Mouse (Mus musculus): Measurements from ENCODE around the gene Gm8947.
"Not testable (repeated sequence)": the region's sequence is repeated elsewhere in the genome, so short reads cannot be mapped to it uniquely, and the experiment has no call there.

Gm8947 gene

DNA sequence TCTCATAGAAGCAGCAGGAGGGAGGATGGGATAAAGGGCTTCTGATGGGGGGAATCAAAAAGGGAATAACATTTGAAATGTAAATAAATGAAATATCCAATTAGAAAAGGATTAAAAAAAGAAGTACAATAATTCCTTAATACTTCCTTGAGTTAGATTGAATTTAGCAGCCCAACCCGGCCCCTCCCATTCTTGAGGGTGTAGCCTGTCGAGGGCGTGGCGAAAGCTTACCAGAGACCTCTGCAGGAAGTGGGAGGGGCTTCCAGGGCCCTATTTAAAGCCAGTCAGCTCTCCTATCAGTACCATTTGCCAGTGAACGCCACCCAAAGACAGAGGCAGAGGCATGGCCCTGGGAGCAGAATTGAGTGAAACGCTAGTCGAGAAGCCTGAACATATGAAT is at the start of gene Gm8947:
Gm8947 (plus strand) TSS at position 302 of the 400 bp plus-strand sequence.
- DNase-seq = not testable (repeated sequence)

- DNase-seq = no peak
Observed at GRCm38 (mm10) chr1:151144471-151145146, 47.6 kb upstream of the Gm8947 start.

GRCm38 (mm10) chr1:151147801-151148200 is 44.4 kb upstream of the Gm8947 start:
- no peak for DNase-seq

DNA sequence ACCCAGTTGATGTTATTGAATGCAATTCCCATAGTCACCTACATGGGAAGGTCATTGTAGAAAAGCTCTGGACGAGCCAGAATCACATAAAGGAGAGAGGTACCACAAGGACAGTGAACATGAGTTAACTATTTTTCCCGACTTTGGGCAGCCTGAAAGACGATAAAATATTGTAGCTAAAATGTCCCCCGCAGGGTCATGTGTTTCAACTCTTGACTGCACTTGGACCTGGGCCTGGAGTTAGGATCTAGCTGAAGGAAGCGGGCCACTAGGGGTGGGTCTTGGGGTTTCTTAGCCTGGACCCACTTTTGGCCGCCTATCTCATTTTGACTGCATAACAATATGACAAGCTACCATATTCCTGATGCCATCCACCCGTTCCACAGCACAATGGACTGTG is 42.0 kb upstream of the Gm8947 start:
- no peak for DNase-seq

DNA sequence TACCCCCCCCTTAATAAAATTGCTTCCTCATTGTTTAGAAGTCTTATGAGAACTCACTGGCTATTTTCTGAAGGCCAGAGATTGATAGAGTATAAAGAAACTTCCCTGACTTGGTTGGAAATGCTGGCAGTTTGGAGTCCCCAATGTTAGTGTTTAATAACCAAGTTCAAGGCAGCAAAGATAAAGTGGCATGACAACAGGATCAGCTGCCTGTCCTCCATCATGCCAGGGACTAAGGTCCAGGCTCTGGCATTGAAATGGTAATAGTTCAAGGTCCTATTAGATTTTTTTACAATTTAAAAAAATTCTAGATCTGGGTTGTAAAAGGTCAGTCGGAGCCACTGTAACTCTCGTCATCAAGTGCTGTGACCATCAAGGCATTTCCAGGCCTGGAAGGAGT is 41.1 kb upstream of the Gm8947 start:
- DNase-seq = no peak

DNA sequence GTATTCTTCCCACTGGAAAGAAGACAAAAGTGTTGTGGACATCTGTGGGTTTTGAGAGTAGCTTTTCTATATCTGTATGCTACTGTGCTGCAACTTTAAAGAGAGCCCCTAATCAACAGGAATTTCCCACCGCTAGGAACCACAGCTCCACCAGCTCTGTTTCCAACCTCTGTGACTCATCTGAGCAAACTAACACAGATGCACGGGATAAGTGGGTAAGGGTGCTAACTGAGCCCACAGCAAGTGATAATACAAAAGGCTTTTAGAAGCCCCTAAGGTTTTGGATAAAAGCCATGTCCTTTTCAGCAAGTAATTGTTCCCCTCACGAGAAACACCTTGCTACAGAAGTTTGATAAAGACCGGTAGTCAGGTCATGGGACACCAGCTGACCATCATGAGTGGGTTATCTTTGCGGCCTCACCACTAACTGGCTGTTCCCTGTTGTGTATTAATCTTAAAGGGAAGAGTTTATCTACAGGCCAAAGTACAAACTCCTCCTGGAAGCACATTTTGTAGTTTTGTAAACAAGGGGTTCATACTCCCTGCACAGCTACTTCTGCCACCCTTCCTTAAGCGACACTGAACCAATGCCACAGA is 39.0 kb upstream of the Gm8947 start:
- no peak for DNase-seq

GRCm38 (mm10) chr1:151154131-151154530 is 38.0 kb upstream of the Gm8947 start:
- DNase-seq = not testable (repeated sequence)

- no peak for DNase-seq
Observed at GRCm38 (mm10) chr1:151156129-151156528, 36.0 kb upstream of the Gm8947 start.

- no peak for DNase-seq
Observed at GRCm38 (mm10) chr1:151156777-151157632, 35.2 kb upstream of the Gm8947 start.

DNA sequence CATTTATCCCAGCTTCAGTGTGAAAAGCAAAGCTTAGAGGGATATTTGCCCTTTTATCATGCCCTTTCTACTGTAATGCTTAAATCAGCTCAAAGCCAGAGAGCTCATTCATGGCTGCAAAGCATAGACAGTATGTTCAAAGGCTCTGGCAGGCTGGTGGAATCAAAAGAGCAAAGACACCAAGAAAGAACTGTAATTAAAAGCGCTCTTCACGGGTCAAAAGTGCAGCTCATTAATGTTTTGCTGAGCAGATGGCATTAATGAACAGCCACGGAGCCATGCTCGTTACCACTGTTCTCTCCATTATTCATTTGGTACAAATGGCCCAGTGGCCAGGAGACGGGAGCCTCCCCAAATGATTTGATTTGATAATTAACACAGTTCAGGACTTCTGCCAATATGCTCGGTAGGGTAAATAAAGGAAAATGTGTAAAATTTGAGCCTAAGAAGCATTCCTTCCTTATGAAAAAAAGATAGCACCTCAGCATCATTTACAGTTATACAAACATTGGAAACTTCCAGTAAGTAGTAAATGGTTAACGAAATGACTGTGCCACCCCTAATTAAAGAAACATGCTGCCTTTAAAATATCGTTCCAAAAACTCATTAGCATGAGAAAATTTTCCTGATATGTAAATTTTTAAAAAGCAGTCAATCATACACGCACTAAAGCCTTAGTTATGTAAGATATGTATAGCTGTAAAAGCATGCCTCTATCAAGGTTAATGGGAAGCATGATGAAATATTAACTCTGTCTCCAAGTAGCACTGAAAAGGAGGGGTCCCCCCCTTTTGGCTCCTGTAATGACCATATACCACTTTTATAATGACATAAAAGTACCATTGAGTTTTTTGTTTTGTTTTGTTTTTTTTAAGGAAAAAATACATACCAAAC is 34.0 kb upstream of the Gm8947 start:
- no peak for DNase-seq

- no peak for DNase-seq
Observed at GRCm38 (mm10) chr1:151158857-151159510, 33.2 kb upstream of the Gm8947 start.

DNA sequence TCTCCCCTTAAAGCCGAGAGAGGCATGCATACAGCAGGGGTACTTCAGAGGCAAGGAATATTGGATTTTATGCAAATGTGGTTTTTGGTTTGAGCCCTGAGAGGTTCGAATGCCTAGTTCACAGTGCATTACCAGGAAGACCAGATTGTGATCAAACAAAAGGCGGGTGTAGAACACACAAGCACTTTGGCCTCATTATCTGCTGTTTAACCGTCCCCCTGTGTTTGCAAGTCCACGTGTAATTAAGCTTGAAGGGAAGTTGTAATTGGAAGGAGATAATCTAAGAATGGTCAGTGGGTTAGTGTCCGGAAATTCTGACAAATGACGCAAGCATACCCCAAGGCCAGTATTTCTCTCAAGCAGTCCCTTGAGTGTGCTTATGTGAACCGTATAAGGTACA is 26.1 kb upstream of the Gm8947 start:
- no peak for DNase-seq

DNA sequence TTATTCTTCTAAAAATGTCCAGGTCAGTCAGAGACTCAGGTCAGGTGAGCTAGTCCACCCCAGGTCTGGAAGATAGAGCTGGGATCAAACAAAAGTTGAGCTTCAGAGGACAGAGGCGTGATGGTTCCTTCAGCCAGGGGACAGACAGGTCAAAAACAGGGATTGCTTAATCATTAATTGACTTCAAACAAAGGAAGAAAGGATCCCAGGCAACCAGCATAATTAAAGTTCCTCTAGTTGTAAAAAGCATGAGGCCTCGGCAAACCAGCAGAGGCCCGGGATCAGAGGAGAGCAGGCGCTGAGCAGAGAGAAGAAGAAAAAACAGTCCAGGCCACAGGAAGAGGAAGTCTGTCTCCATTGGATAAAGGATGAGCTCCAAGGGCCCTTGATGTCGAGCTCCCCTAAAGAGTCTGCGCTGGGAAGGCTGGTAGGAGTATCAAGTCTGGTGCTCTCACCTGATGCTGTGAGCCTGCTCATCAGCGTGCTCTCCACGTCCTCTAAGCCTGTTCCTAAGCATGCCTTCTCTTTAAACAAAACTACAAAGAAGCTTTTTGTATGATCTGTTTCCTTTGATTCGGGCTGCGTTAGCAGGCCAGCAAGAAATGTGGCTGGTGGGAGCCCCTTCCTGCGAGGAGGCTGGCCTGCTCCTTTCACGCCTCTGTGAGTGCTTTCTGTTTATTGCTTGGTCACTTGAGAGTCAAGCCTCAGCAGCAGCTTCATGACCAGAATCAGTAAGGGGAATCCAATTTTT is 24.7 kb upstream of the Gm8947 start:
- no peak for DNase-seq

- no peak for DNase-seq
Observed at GRCm38 (mm10) chr1:151168637-151169036, 23.5 kb upstream of the Gm8947 start.

- DNase-seq = no peak
Observed at GRCm38 (mm10) chr1:151171572-151172461, 20.4 kb upstream of the Gm8947 start.

- DNase-seq = peak; percentile 25 to 51
Observed at GRCm38 (mm10) chr1:151177030-151177936, 14.9 kb upstream of the Gm8947 start.

DNA sequence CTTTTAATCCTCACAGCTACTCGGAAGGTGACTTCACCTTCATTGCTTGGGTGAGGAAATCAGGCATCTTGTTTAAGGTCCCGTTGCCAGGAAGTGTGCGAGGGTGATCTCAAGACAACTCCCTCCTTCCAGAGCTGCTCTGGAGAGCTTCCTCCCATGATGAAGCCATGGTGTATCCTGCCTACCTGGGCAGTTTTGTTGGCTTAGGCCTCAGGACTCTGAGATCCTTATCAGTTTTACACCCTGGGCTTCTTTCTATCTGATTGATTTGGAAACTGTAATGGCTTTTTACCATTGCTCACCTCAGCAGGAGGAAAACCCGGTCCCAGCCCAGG is 14.3 kb upstream of the Gm8947 start:
- no peak for DNase-seq

GRCm38 (mm10) chr1:151178505-151179083 is 13.6 kb upstream of the Gm8947 start:
- no peak for DNase-seq

DNA sequence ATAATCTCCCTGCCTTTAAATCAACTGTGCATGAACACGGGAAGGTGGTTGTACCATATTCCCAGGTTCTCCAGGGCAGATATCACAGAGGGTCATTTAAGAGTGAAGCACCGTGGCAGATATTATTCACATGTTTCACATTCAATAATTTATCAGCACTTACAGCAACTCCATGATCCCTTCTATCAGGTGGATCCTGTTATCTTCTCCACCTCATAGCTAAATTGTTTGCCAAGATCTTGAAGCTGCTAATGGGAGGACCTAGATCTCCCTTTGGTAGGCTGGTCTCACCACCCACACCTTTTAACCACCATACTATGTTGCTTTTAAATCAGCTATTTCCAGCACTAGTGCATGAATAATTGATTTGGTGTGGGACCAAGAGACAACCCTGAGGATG is 12.0 kb upstream of the Gm8947 start:
- no peak for DNase-seq
